Mouse (Mus musculus): ENCODE measurements around the gene Trcg1. TPM values are rescaled to one million over a fixed set of nuclear protein-coding genes. Genes with fewer than 3 reads are reported as not detected.
"Not testable (repeated sequence)": the region's sequence is repeated elsewhere in the genome, so short reads cannot be mapped to it uniquely, and the experiment has no call there.

Gene Trcg1
- polyA plus RNA-seq, 1 experiment from 2014 or later = not detected

GRCm38 (mm10) chr9:57217220-57217619 lies 19.1 kb upstream of the Trcg1 start:
- Histone ChIP-seq H3K27me3 (ENCODE audit: control insufficient read depth, insufficient read depth, low read length) (no peaks in the 10 kb centered on the region), H3K4me3 (ENCODE audit: low read depth, low read length) (no peak overlapping the region), H3K9me3 (ENCODE audit: control insufficient read depth, low read depth, low read length) (no peaks in the 10 kb centered on the region), H3K27ac (ENCODE audit: low read length) (no peak overlapping the region), H3K4me2 (replicated peaks; ENCODE audit: low read depth, low read length) (no peak overlapping the region), H3K4me1 (ENCODE audit: control insufficient read depth, insufficient read depth, low read length) (no peaks in the 10 kb centered on the region), H3K36me3 (ENCODE audit: control insufficient read depth, insufficient read depth, low read length) (no peaks in the 10 kb centered on the region), H3K9ac (replicated peaks; ENCODE audit: low read depth, low read length) (no peak overlapping the region)
- 71% methylated on average over 6 of the region's 6 CpGs for WGBS
- ATAC-seq (ENCODE audit: insufficient number of reproducible peaks, insufficient read depth, low FRiP score, low read depth) = no peak

- H3K4me1 ChIP-seq (ENCODE audit: control insufficient read depth, insufficient read depth, low read length) = no peaks in the 10 kb centered on the region
- ATAC-seq (ENCODE audit: insufficient number of reproducible peaks, insufficient read depth, low FRiP score, low read depth) = no peak
- H3K9me3 ChIP-seq (ENCODE audit: control insufficient read depth, low read depth, low read length) = no peaks in the 10 kb centered on the region
- H3K4me2 ChIP-seq (replicated peaks; ENCODE audit: low read depth, low read length) = no peak overlapping the region
- WGBS = 86% methylated on average over 5 of the region's 5 CpGs
- H3K27me3 ChIP-seq (ENCODE audit: control insufficient read depth, insufficient read depth, low read length) = no peaks in the 10 kb centered on the region
- H3K9ac ChIP-seq (replicated peaks; ENCODE audit: low read depth, low read length) = no peak overlapping the region
- no peak overlapping the region for H3K4me3 ChIP-seq (ENCODE audit: low read depth, low read length)
- H3K36me3 ChIP-seq (ENCODE audit: control insufficient read depth, insufficient read depth, low read length) = no peaks in the 10 kb centered on the region
- no peak overlapping the region for H3K27ac ChIP-seq (ENCODE audit: low read length)
These were observed 17.6 kb upstream of the Trcg1 start for GRCm38 (mm10) chr9:57218776-57219175.

- no peak overlapping the region for H3K9ac ChIP-seq (replicated peaks; ENCODE audit: low read depth, low read length)
- no peak overlapping the region for H3K4me2 ChIP-seq (replicated peaks; ENCODE audit: low read depth, low read length)
- H3K4me3 ChIP-seq (ENCODE audit: low read depth, low read length) = no peak overlapping the region
- 81% methylated on average over 1 of the region's 1 CpGs for WGBS
- no peaks in the 10 kb centered on the region for H3K4me1 ChIP-seq (ENCODE audit: control insufficient read depth, insufficient read depth, low read length)
- H3K9me3 ChIP-seq (ENCODE audit: control insufficient read depth, low read depth, low read length) = no peaks in the 10 kb centered on the region
- no peak for ATAC-seq (ENCODE audit: insufficient number of reproducible peaks, insufficient read depth, low FRiP score, low read depth)
- H3K27ac ChIP-seq (ENCODE audit: low read length) = no peak overlapping the region
- no peaks in the 10 kb centered on the region for H3K36me3 ChIP-seq (ENCODE audit: control insufficient read depth, insufficient read depth, low read length)
- H3K27me3 ChIP-seq (ENCODE audit: control insufficient read depth, insufficient read depth, low read length) = no peaks in the 10 kb centered on the region
These were observed 16.8 kb upstream of the Trcg1 start for GRCm38 (mm10) chr9:57219511-57219910.

GRCm38 (mm10) chr9:57220356-57220755 lies 16.0 kb upstream of the Trcg1 start:
- H3K9ac ChIP-seq (replicated peaks; ENCODE audit: low read depth, low read length) = no peak overlapping the region
- no peak overlapping the region for H3K27ac ChIP-seq (ENCODE audit: low read length)
- H3K36me3 ChIP-seq (ENCODE audit: control insufficient read depth, insufficient read depth, low read length) = no peaks in the 10 kb centered on the region
- WGBS = 19% methylated on average over 6 of the region's 6 CpGs
- no peak for ATAC-seq (ENCODE audit: insufficient number of reproducible peaks, insufficient read depth, low FRiP score, low read depth)
- H3K4me1 ChIP-seq (ENCODE audit: control insufficient read depth, insufficient read depth, low read length) = no peaks in the 10 kb centered on the region
- no peaks in the 10 kb centered on the region for H3K9me3 ChIP-seq (ENCODE audit: control insufficient read depth, low read depth, low read length)
- no peak overlapping the region for H3K4me3 ChIP-seq (ENCODE audit: low read depth, low read length)
- H3K4me2 ChIP-seq (replicated peaks; ENCODE audit: low read depth, low read length) = no peak overlapping the region
- no peaks in the 10 kb centered on the region for H3K27me3 ChIP-seq (ENCODE audit: control insufficient read depth, insufficient read depth, low read length)

- no peak for ATAC-seq (ENCODE audit: insufficient number of reproducible peaks, insufficient read depth, low FRiP score, low read depth)
- Histone ChIP-seq H3K27me3 (ENCODE audit: control insufficient read depth, insufficient read depth, low read length) (no peaks in the 10 kb centered on the region), H3K9me3 (ENCODE audit: control insufficient read depth, low read depth, low read length) (no peaks in the 10 kb centered on the region), H3K4me1 (ENCODE audit: control insufficient read depth, insufficient read depth, low read length) (no peaks in the 10 kb centered on the region), H3K4me3 (ENCODE audit: low read depth, low read length) (no peak overlapping the region), H3K27ac (ENCODE audit: low read length) (no peak overlapping the region), H3K36me3 (ENCODE audit: control insufficient read depth, insufficient read depth, low read length) (no peaks in the 10 kb centered on the region), H3K4me2 (replicated peaks; ENCODE audit: low read depth, low read length) (no peak overlapping the region), H3K9ac (replicated peaks; ENCODE audit: low read depth, low read length) (no peak overlapping the region)
These were observed 13.0 kb upstream of the Trcg1 start for GRCm38 (mm10) chr9:57223341-57223740.

- no peak overlapping the region for H3K4me2 ChIP-seq (replicated peaks; ENCODE audit: low read depth, low read length)
- no peak overlapping the region for H3K4me3 ChIP-seq (ENCODE audit: low read depth, low read length)
- H3K36me3 ChIP-seq (ENCODE audit: control insufficient read depth, insufficient read depth, low read length) = no peaks in the 10 kb centered on the region
- no peak overlapping the region for H3K27ac ChIP-seq (ENCODE audit: low read length)
- H3K9me3 ChIP-seq (ENCODE audit: control insufficient read depth, low read depth, low read length) = no peaks in the 10 kb centered on the region
- H3K27me3 ChIP-seq (ENCODE audit: control insufficient read depth, insufficient read depth, low read length) = no peaks in the 10 kb centered on the region
- WGBS = 64% methylated on average over 13 of the region's 13 CpGs
- peaks cover 10% of the 10 kb centered on the region; the same call in 1 of the 2 replicates for H3K4me1 ChIP-seq (ENCODE audit: control insufficient read depth, insufficient read depth, low read length)
- no peak overlapping the region for H3K9ac ChIP-seq (replicated peaks; ENCODE audit: low read depth, low read length)
- ATAC-seq (ENCODE audit: insufficient number of reproducible peaks, insufficient read depth, low FRiP score, low read depth) = no peak
These were observed 10.4 kb upstream of the Trcg1 start for GRCm38 (mm10) chr9:57225780-57226627.

GRCm38 (mm10) chr9:57226628-57227122 lies 9.7 kb upstream of the Trcg1 start:
- not testable (repeated sequence) for H3K4me3 ChIP-seq (ENCODE audit: low read depth, low read length); H3K4me2 ChIP-seq (replicated peaks; ENCODE audit: low read depth, low read length); H3K4me1 ChIP-seq (ENCODE audit: control insufficient read depth, insufficient read depth, low read length); H3K9me3 ChIP-seq (ENCODE audit: control insufficient read depth, low read depth, low read length); ATAC-seq (ENCODE audit: insufficient number of reproducible peaks, insufficient read depth, low FRiP score, low read depth); H3K9ac ChIP-seq (replicated peaks; ENCODE audit: low read depth, low read length); H3K27ac ChIP-seq (ENCODE audit: low read length); H3K36me3 ChIP-seq (ENCODE audit: control insufficient read depth, insufficient read depth, low read length); H3K27me3 ChIP-seq (ENCODE audit: control insufficient read depth, insufficient read depth, low read length)
- WGBS = 90% methylated on average over 6 of the region's 6 CpGs

- Histone ChIP-seq H3K27ac (ENCODE audit: low read length) (no peak overlapping the region), H3K9ac (replicated peaks; ENCODE audit: low read depth, low read length) (no peak overlapping the region), H3K4me1 (ENCODE audit: control insufficient read depth, insufficient read depth, low read length) (peaks cover 10% of the 10 kb centered on the region; the same call in 1 of the 2 replicates), H3K36me3 (ENCODE audit: control insufficient read depth, insufficient read depth, low read length) (no peaks in the 10 kb centered on the region), H3K9me3 (ENCODE audit: control insufficient read depth, low read depth, low read length) (no peaks in the 10 kb centered on the region), H3K4me3 (ENCODE audit: low read depth, low read length) (no peak overlapping the region), H3K4me2 (replicated peaks; ENCODE audit: low read depth, low read length) (no peak overlapping the region), H3K27me3 (ENCODE audit: control insufficient read depth, insufficient read depth, low read length) (no peaks in the 10 kb centered on the region)
- no peak for ATAC-seq (ENCODE audit: insufficient number of reproducible peaks, insufficient read depth, low FRiP score, low read depth)
- WGBS = 70% methylated on average over 5 of the region's 5 CpGs
These were observed 9.2 kb upstream of the Trcg1 start for GRCm38 (mm10) chr9:57227203-57227602.

All from stomach, embryonic 14.5 days (tissue).